Mouse (Mus musculus) embryonic facial prominence, embryonic 14.5 days (tissue): ENCODE data around the gene Rps16. TPM values are rescaled to one million over a fixed set of nuclear protein-coding genes. Genes with fewer than 3 reads are reported as not detected.

Source experiments
- ATAC-seq: fragments of 200-750 bp; cut with Nextera tagmentation; 2 replicates; pipeline ENCODE4 v1.8.0; 2017; ENCODE audit warnings: low read depth, moderate number of reproducible peaks, moderate TSS enrichment
- DNase-seq: peaks from one replicate; pipeline ENCODE4 v3.0.0-alpha.2; 2015; ENCODE audit warnings: low spot score
- H3K27ac ChIP-seq: fragments of 300-500 bp; sonication (generic); replicated peaks from 2 replicates; pipeline ENCODE4 v1.5.1; 2014; ENCODE audit warnings: low read depth, mild to moderate bottlenecking, low read length, moderate library complexity
- H3K27me3 ChIP-seq: fragments of 300-500 bp; sonication (generic); replicated peaks from 2 replicates; pipeline ENCODE4 v1.6.1; 2014; ENCODE audit warnings: low read length; ENCODE audit not compliant: control insufficient read depth, insufficient read depth
- H3K36me3 ChIP-seq: fragments of 300-500 bp; sonication (generic); 2 replicates; pipeline ENCODE4 v1.6.1; 2014; ENCODE audit warnings: low read length, mixed read lengths; ENCODE audit not compliant: control insufficient read depth, insufficient read depth
- H3K4me1 ChIP-seq: fragments of 300-500 bp; sonication (generic); 2 replicates; pipeline ENCODE4 v1.6.1; 2014; ENCODE audit warnings: antibody characterized with exemption, low read length; ENCODE audit not compliant: control insufficient read depth, insufficient read depth
- H3K4me2 ChIP-seq: fragments of 300-500 bp; sonication (generic); 2 replicates; pipeline ENCODE4 v1.6.1; 2014; ENCODE audit warnings: low read depth, mild to moderate bottlenecking, low read length, moderate library complexity, mixed read lengths
- H3K4me3 ChIP-seq: fragments of 300-500 bp; sonication (generic); 2 replicates; pipeline ENCODE4 v1.5.1; 2014; ENCODE audit warnings: low read depth, mild to moderate bottlenecking, low read length
- H3K9ac ChIP-seq: fragments of 300-500 bp; sonication (generic); 2 replicates; pipeline ENCODE4 v1.6.1; 2014; ENCODE audit warnings: low read depth, mild to moderate bottlenecking, low read length, moderate library complexity, mixed read lengths
- H3K9me3 ChIP-seq: fragments of 300-500 bp; sonication (generic); 2 replicates; pipeline ENCODE4 v1.6.1; 2016; ENCODE audit warnings: low read length; ENCODE audit not compliant: control insufficient read depth
- WGBS: fragments of 180-500 bp; shearing (Covaris S2); extraction: QIAGEN DNeasy Blood & Tissue Kit; methylation state at CpG from one replicate; pipeline ENCODE4 v1.1.7; 2014; 5-methylcytosine and 5-hydroxymethylcytosine counted together
- polyA plus RNA-seq: library from polyadenylated mRNA; unstranded; fragments of >200 nt; fragmentation: Nextera tagmentation; extraction: Ambion mirVana; gene quantifications from 2 replicates; pipeline ENCODE4 v1.2.1, GENCODE M21; 2014

Gene Rps16
- polyA plus RNA-seq, 1 experiment from 2014 or later: 1,252 TPM

- ATAC-seq: no peak
- Histone ChIP-seq H3K27ac (no peak overlapping the region), H3K27me3 (no peaks in the 10 kb centered on the region), H3K4me1 (no peaks in the 10 kb centered on the region), H3K4me3 (no peak overlapping the region), H3K36me3 (peaks cover 93% of the 10 kb centered on the region), H3K4me2 (no peak overlapping the region), H3K9me3 (no peaks in the 10 kb centered on the region), H3K9ac (no peak overlapping the region)
- WGBS: 95% methylated on average over 3 of the region's 3 CpGs
- DNase-seq: no peak
Observed at GRCm38 (mm10) chr7:28318036-28318435, 32.4 kb upstream of the Rps16 start.

- WGBS: 94% methylated on average over 17 of the region's 17 CpGs
Observed at GRCm38 (mm10) chr7:28318714-28319113, 31.7 kb upstream of the Rps16 start.

GRCm38 (mm10) chr7:28321974-28322720 is 28.3 kb upstream of the Rps16 start:
- Histone ChIP-seq H3K4me2 (no peak overlapping the region), H3K36me3 (peaks cover 100% of the 10 kb centered on the region), H3K9me3 (no peaks in the 10 kb centered on the region), H3K27me3 (no peaks in the 10 kb centered on the region), H3K4me1 (no peaks in the 10 kb centered on the region), H3K9ac (no peak overlapping the region), H3K27ac (no peak overlapping the region), H3K4me3 (no peak overlapping the region)
- WGBS: 93% methylated on average over 15 of the region's 15 CpGs
- DNase-seq: no peak
- ATAC-seq: no peak

More at GRCm38 (mm10) chr7:28318714-28319113, 31.7 kb upstream of the Rps16 start:
- no peak for ATAC-seq
- no peaks in the 10 kb centered on the region for H3K4me1 ChIP-seq
- DNase-seq: no peak
- H3K27ac ChIP-seq: no peak overlapping the region
- H3K27me3 ChIP-seq: no peaks in the 10 kb centered on the region
- no peak overlapping the region for H3K4me2 ChIP-seq
- peaks cover 99% of the 10 kb centered on the region for H3K36me3 ChIP-seq
- H3K4me3 ChIP-seq: no peak overlapping the region
- no peak overlapping the region for H3K9ac ChIP-seq
- H3K9me3 ChIP-seq: no peaks in the 10 kb centered on the region

GRCm38 (mm10) chr7:28325293-28325692 is 25.2 kb upstream of the Rps16 start:
- Histone ChIP-seq H3K36me3 (peaks cover 95% of the 10 kb centered on the region), H3K9ac (no peak overlapping the region), H3K4me3 (no peak overlapping the region), H3K4me1 (no peaks in the 10 kb centered on the region), H3K4me2 (no peak overlapping the region), H3K27me3 (no peaks in the 10 kb centered on the region), H3K9me3 (no peaks in the 10 kb centered on the region), H3K27ac (no peak overlapping the region)
- DNase-seq (no peak), ATAC-seq (no peak)
- WGBS: 96% methylated on average over 8 of the region's 8 CpGs

GRCm38 (mm10) chr7:28326457-28326856 is 24.0 kb upstream of the Rps16 start:
- Histone ChIP-seq H3K9me3 (no peaks in the 10 kb centered on the region), H3K4me1 (no peaks in the 10 kb centered on the region), H3K27me3 (no peaks in the 10 kb centered on the region), H3K36me3 (peaks cover 95% of the 10 kb centered on the region), H3K4me3 (no peak overlapping the region), H3K4me2 (no peak overlapping the region), H3K9ac (no peak overlapping the region), H3K27ac (no peak overlapping the region)
- ATAC-seq: no peak
- 80% methylated on average over 4 of the region's 4 CpGs for WGBS
- no peak for DNase-seq

- H3K9ac ChIP-seq: no peak overlapping the region
- H3K4me1 ChIP-seq: no peaks in the 10 kb centered on the region
- ATAC-seq (no peak), DNase-seq (no peak)
- H3K9me3 ChIP-seq: no peaks in the 10 kb centered on the region
- peaks cover 78% of the 10 kb centered on the region for H3K36me3 ChIP-seq
- WGBS: 93% methylated on average over 2 of the region's 2 CpGs
- no peak overlapping the region for H3K27ac ChIP-seq
- no peak overlapping the region for H3K4me2 ChIP-seq
- no peak overlapping the region for H3K4me3 ChIP-seq
- H3K27me3 ChIP-seq: no peaks in the 10 kb centered on the region
Observed at GRCm38 (mm10) chr7:28328260-28328659, 22.2 kb upstream of the Rps16 start.

- no peaks in the 10 kb centered on the region for H3K27me3 ChIP-seq
- no peak overlapping the region for H3K9ac ChIP-seq
- no peak overlapping the region for H3K4me3 ChIP-seq
- peaks cover 25% of the 10 kb centered on the region for H3K36me3 ChIP-seq
- H3K4me1 ChIP-seq: peaks cover 7% of the 10 kb centered on the region
- DNase-seq (no peak), ATAC-seq (no peak)
- H3K9me3 ChIP-seq: no peaks in the 10 kb centered on the region
- H3K27ac ChIP-seq: no peak overlapping the region
- no peak overlapping the region for H3K4me2 ChIP-seq
- WGBS: 83% methylated on average over 4 of the region's 4 CpGs
Observed at GRCm38 (mm10) chr7:28334534-28334933, 15.9 kb upstream of the Rps16 start.

GRCm38 (mm10) chr7:28335471-28335870 is 15.0 kb upstream of the Rps16 start:
- 90% methylated on average over 2 of the region's 2 CpGs for WGBS
- no peaks in the 10 kb centered on the region for H3K9me3 ChIP-seq
- peaks cover 16% of the 10 kb centered on the region for H3K36me3 ChIP-seq
- H3K27me3 ChIP-seq: no peaks in the 10 kb centered on the region
- DNase-seq (no peak), ATAC-seq (no peak)
- H3K27ac ChIP-seq: no peak overlapping the region
- no peak overlapping the region for H3K9ac ChIP-seq
- H3K4me1 ChIP-seq: peaks cover 7% of the 10 kb centered on the region
- H3K4me3 ChIP-seq: no peak overlapping the region
- no peak overlapping the region for H3K4me2 ChIP-seq
